Mouse (Mus musculus) lung, postnatal 0 days (tissue): ENCODE data around the gene Zfp428. TPM values are rescaled to one million over a fixed set of nuclear protein-coding genes. Genes with fewer than 3 reads are reported as not detected.
A peak's percentile ranks its signal among the peaks of the same experiment; 100 is the strongest.

Experiments
- ATAC-seq: fragments of 200-750 bp; cut with Nextera tagmentation; 2 replicates; pipeline ENCODE4 v1.8.0; 2017; ENCODE audit warnings: moderate library complexity
- DNase-seq: peaks from one replicate; pipeline ENCODE4 v3.0.0-alpha.2; 2016; ENCODE audit warnings: low spot score
- H3K27ac ChIP-seq: fragments of 300-500 bp; sonication (generic); 2 replicates; pipeline ENCODE4 v1.5.1; 2014; ENCODE audit warnings: antibody characterized with exemption, mild to moderate bottlenecking, low read length, mixed read lengths
- H3K27me3 ChIP-seq: fragments of 300-500 bp; sonication (generic); replicated peaks from 2 replicates; pipeline ENCODE4 v1.6.1; 2014; ENCODE audit warnings: low read length, mixed read lengths; ENCODE audit not compliant: insufficient read depth
- H3K36me3 ChIP-seq: fragments of 300-500 bp; sonication (generic); 2 replicates; pipeline ENCODE4 v1.6.1; 2014; ENCODE audit warnings: low read length, mixed read lengths; ENCODE audit not compliant: insufficient read depth
- H3K4me1 ChIP-seq: fragments of 300-500 bp; sonication (generic); 2 replicates; pipeline ENCODE4 v1.6.1; 2014; ENCODE audit warnings: antibody characterized with exemption, low read depth, low read length, mixed read lengths; ENCODE audit not compliant: insufficient read depth
- H3K4me2 ChIP-seq: fragments of 300-500 bp; sonication (generic); replicated peaks from 2 replicates; pipeline ENCODE4 v1.6.1; 2014; ENCODE audit warnings: low read depth, mild to moderate bottlenecking, low read length, moderate library complexity, mixed read lengths
- H3K4me3 ChIP-seq: fragments of 300-500 bp; sonication (generic); 2 replicates; pipeline ENCODE4 v1.5.1; 2014; ENCODE audit warnings: low read depth, low read length
- H3K9ac ChIP-seq: fragments of 300-500 bp; sonication (generic); replicated peaks from 2 replicates; pipeline ENCODE4 v1.6.1; 2014; ENCODE audit warnings: low read depth, mild to moderate bottlenecking
- H3K9me3 ChIP-seq: fragments of 300-500 bp; sonication (generic); 2 replicates; pipeline ENCODE4 v1.6.1; 2016; ENCODE audit warnings: low read length, mixed read lengths
- CTCF ChIP-seq: IDR thresholded peaks from 2 replicates; pipeline ENCODE4 v1.5.1; 2016; ENCODE audit warnings: antibody characterized with exemption, mild to moderate bottlenecking
- EP300 ChIP-seq: IDR thresholded peaks from 2 replicates; pipeline ENCODE4 v1.6.1; 2016; ENCODE audit warnings: antibody characterized with exemption, mild to moderate bottlenecking, control low read depth
- WGBS: fragments of 180-500 bp; shearing (Covaris S2); extraction: QIAGEN DNeasy Blood & Tissue Kit; methylation state at CpG from one replicate; pipeline ENCODE4 v1.1.7; 2014; 5-methylcytosine and 5-hydroxymethylcytosine counted together
- polyA plus RNA-seq: library from polyadenylated mRNA; unstranded; fragments of >200 nt; fragmentation: Nextera tagmentation; extraction: Ambion mirVana; gene quantifications from 2 replicates; pipeline ENCODE4 v1.2.1, GENCODE M21; 2015

The Zfp428 gene
- polyA plus RNA-seq, 1 experiment from 2014 or later = 17.0 TPM

GRCm38 (mm10) chr7:24546634-24547389, 40.0 kb downstream of the Zfp428 start:
- no peak for TF ChIP-seq EP300
- TF ChIP-seq CTCF = no peak
- 2% methylated on average over 57 of the region's 57 CpGs for WGBS
- H3K4me2 ChIP-seq = peak overlapping the region; percentile 73
- H3K4me1 ChIP-seq = no peaks in the 10 kb centered on the region; the same call in 1 of the 2 replicates
- no peaks in the 10 kb centered on the region for H3K9me3 ChIP-seq
- H3K9ac ChIP-seq = peak overlapping the region; percentile 77
- peak overlapping the region; percentile 75 for H3K4me3 ChIP-seq
- no peaks in the 10 kb centered on the region for H3K27me3 ChIP-seq
- peak overlapping the region; percentile 64 for H3K27ac ChIP-seq
- DNase-seq = peak; percentile 100
- ATAC-seq = peak; percentile 100
- H3K36me3 ChIP-seq = no peaks in the 10 kb centered on the region

GRCm38 (mm10) chr7:24547534-24548036, 40.8 kb downstream of the Zfp428 start:
- Histone ChIP-seq H3K9me3 (no peaks in the 10 kb centered on the region), H3K4me1 (no peaks in the 10 kb centered on the region; the same call in 1 of the 2 replicates), H3K27me3 (no peaks in the 10 kb centered on the region), H3K4me3 (peak overlapping the region; percentile 75), H3K9ac (peak overlapping the region; percentile 77), H3K36me3 (peaks cover 4% of the 10 kb centered on the region; the same call in 1 of the 2 replicates), H3K27ac (no peak overlapping the region), H3K4me2 (peak overlapping the region; percentile 73)
- ATAC-seq (no peak), DNase-seq (no peak)
- WGBS = 20% methylated on average over 13 of the region's 13 CpGs
- TF ChIP-seq EP300 (no peak), CTCF (no peak)

- no peak for ATAC-seq
- Histone ChIP-seq H3K27me3 (no peaks in the 10 kb centered on the region), H3K9ac (no peak overlapping the region), H3K9me3 (no peaks in the 10 kb centered on the region), H3K4me1 (no peaks in the 10 kb centered on the region; the same call in 1 of the 2 replicates), H3K27ac (no peak overlapping the region), H3K36me3 (peaks cover 4% of the 10 kb centered on the region; the same call in 1 of the 2 replicates), H3K4me3 (no peak overlapping the region), H3K4me2 (no peak overlapping the region)
- WGBS = 80% methylated on average over 12 of the region's 12 CpGs
- no peak for DNase-seq
- TF ChIP-seq CTCF (no peak), EP300 (no peak)
These were observed 45.4 kb downstream of the Zfp428 start for GRCm38 (mm10) chr7:24551985-24552759.

GRCm38 (mm10) chr7:24555786-24556185, 49.0 kb downstream of the Zfp428 start:
- Histone ChIP-seq H3K4me2 (no peak overlapping the region), H3K9ac (no peak overlapping the region), H3K27me3 (no peaks in the 10 kb centered on the region), H3K27ac (no peak overlapping the region), H3K36me3 (peaks cover 4% of the 10 kb centered on the region; the same call in 1 of the 2 replicates), H3K9me3 (no peaks in the 10 kb centered on the region), H3K4me3 (no peak overlapping the region), H3K4me1 (no peaks in the 10 kb centered on the region)
- DNase-seq (no peak), ATAC-seq (no peak)
- 91% methylated on average over 10 of the region's 10 CpGs for WGBS
- no peak for TF ChIP-seq CTCF
- no peak for TF ChIP-seq EP300

GRCm38 (mm10) chr7:24561450-24561849, 54.6 kb downstream of the Zfp428 start:
- 86% methylated on average over 4 of the region's 4 CpGs for WGBS
- Histone ChIP-seq H3K9ac (no peak overlapping the region), H3K4me2 (no peak overlapping the region), H3K4me1 (no peaks in the 10 kb centered on the region), H3K27me3 (no peaks in the 10 kb centered on the region), H3K36me3 (peaks cover 5% of the 10 kb centered on the region; the same call in 1 of the 2 replicates), H3K27ac (no peak overlapping the region), H3K9me3 (no peaks in the 10 kb centered on the region), H3K4me3 (no peak overlapping the region)
- TF ChIP-seq EP300 (no peak), CTCF (no peak)
- no peak for DNase-seq
- ATAC-seq = no peak

GRCm38 (mm10) chr7:24563191-24563836, 56.5 kb downstream of the Zfp428 start:
- H3K9me3 ChIP-seq = no peaks in the 10 kb centered on the region
- no peaks in the 10 kb centered on the region for H3K4me1 ChIP-seq
- ATAC-seq (no peak), DNase-seq (no peak)
- H3K4me3 ChIP-seq = no peak overlapping the region
- WGBS = 92% methylated on average over 8 of the region's 8 CpGs
- no peak overlapping the region for H3K9ac ChIP-seq
- H3K27ac ChIP-seq = no peak overlapping the region
- H3K36me3 ChIP-seq = peaks cover 19% of the 10 kb centered on the region
- TF ChIP-seq CTCF = no peak
- TF ChIP-seq EP300 = no peak
- H3K4me2 ChIP-seq = no peak overlapping the region
- H3K27me3 ChIP-seq = no peaks in the 10 kb centered on the region
